Mouse (Mus musculus) brain, embryonic 14.5 days (tissue): ENCODE data around the gene Rasa3. TPM values are rescaled to one million over a fixed set of nuclear protein-coding genes. Genes with fewer than 3 reads are reported as not detected.

ENCODE experiments used
- DNase-seq: peaks from one replicate; pipeline ENCODE4 v3.0.0-alpha.2; 2011; ENCODE audit warnings: low read depth
- CTCF ChIP-seq: fragments of 200-500 bp; IDR thresholded peaks from 2 replicates; pipeline ENCODE4 v1.5.1; 2012; ENCODE audit warnings: inconsistent platforms, mild to moderate bottlenecking, moderate library complexity, borderline replicate concordance; ENCODE audit not compliant: insufficient read depth, insufficient read length; ENCODE audit errors: extremely low read depth
- POLR2A ChIP-seq: fragments of 200-500 bp; IDR thresholded peaks from 2 replicates; pipeline ENCODE4 v1.6.1; 2012; ENCODE audit warnings: mild to moderate bottlenecking, inconsistent platforms, borderline replicate concordance; ENCODE audit not compliant: poor library complexity, insufficient read depth, insufficient read length, severe bottlenecking; ENCODE audit errors: extremely low read depth
- polyA plus RNA-seq: library from polyadenylated mRNA; depleted of rRNA; stranded (reverse); fragments of >200 nt; gene quantifications from 2 replicates; pipeline ENCODE4 v1.2.3, GENCODE M21; 2012; rRNA removed

The Rasa3 gene
- 25.2 and 33.3 TPM in 2 replicates for polyA plus RNA-seq

DNA sequence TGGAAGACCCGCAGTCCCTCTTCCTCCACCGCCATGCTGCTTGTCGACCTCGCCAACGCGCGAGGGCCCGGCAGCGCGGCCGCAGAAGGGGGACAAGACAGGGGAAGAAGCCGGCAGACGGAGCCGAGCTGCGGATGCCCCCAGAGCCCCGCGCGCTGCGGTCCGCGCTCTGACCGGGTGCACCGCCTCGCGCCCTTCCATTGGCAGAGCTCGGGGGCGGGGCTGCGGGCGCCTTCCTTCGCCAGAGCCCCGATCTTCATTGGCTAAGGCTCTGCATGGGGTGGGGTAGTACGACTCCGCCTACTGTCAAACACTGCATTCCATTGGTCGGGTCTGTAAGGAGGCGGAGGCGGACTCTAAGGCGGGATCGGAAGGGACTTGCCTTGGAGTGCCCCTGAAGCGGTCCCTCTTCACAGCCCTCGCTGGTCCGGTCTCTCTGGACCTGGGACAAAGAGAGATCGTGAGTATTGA lies at the start of gene Rasa3:
Gene Rasa3, minus strand, starts transcription at position 191 of the 471 bp plus-strand sequence.
- DNase-seq = peak; percentile 99

GRCm38 (mm10) chr8:13725722-13726121 lies 48.3 kb upstream of the Rasa3 start:
- peak; percentile 62 for DNase-seq
- TF ChIP-seq POLR2A = no peak
- TF ChIP-seq CTCF = peak; percentile 49; the same call in 1 of the 2 replicates

More for the DNA sequence above, at the start of gene Rasa3:
- TF ChIP-seq CTCF (no peak), POLR2A (peak; percentile 94)

DNA sequence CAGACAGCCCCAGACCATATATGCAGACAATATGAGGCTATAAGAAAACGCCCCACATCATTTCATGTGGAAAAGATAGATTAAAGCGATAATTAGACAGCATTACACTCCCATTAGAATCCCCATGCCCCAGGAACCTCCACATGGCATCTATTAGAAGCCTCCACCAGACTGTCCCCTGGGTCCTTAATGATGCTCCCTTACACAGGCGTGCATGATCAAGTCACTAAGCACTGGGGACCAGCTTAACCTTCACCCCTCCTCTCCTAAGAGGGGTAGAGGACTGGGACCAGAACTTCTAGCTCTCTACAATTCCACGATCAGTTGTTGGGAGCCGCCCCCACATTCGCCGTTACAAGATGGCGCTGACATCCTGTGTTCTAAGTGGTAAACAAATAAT lies 41.6 kb upstream of the Rasa3 start:
- DNase-seq = no peak
- no peak for TF ChIP-seq CTCF
- TF ChIP-seq POLR2A = no peak

GRCm38 (mm10) chr8:13708514-13708913 lies 31.1 kb upstream of the Rasa3 start:
- DNase-seq = no peak
- no peak for TF ChIP-seq POLR2A
- no peak for TF ChIP-seq CTCF

GRCm38 (mm10) chr8:13706918-13707317 lies 29.5 kb upstream of the Rasa3 start:
- TF ChIP-seq POLR2A = no peak
- TF ChIP-seq CTCF = no peak
- no peak for DNase-seq

GRCm38 (mm10) chr8:13705668-13706067 lies 28.3 kb upstream of the Rasa3 start, which contains the start of gene Cfap97d2:
Gene Cfap97d2, plus strand, starts transcription at chr8:13705889.
- TF ChIP-seq CTCF (peak; percentile 2; the same call in 1 of the 2 replicates), POLR2A (peak; percentile 18; the same call in 1 of the 2 replicates)

DNA sequence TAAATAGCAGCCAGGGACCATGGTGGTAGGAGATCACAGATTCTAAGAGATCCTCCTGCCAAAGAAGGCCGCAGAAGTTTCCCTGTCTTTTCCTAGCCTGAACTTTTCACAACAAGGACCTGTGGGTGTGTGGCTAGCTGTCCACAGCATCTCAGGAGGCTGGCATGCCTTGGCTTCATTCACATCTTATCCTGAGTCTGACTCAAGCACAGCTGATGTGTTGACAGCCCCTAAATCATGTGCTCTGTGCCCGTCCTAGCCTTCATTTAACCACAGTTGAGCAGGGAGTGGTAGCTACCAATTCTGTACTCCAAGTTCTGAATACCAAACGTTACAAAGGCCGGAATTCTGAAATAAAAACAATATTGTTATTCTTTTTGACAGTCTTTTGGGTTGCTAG lies 26.9 kb upstream of the Rasa3 start:
- no peak for DNase-seq
- TF ChIP-seq POLR2A = no peak
- TF ChIP-seq CTCF = no peak

More at GRCm38 (mm10) chr8:13705668-13706067, 28.3 kb upstream of the Rasa3 start, which contains the start of gene Cfap97d2:
- peak; percentile 97 for DNase-seq

DNA sequence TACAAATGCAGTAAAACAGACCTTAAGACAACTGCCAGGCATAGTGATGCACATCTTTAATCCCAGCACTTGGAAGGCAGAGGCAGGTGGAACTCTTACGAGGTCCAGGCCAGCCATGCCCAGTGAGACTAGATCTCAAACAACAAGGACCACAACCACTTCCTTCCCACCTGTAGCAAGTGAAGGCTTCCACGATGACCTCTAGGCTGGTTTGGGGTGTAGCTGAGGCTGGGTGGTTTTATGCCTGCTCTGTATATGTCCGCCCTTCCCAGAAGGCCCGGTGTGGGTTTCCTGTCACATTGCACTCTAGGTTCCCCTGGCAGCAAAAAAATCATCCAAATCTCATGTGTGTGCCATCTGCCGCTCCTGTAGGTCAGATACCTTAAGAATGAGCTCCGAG lies 26.4 kb upstream of the Rasa3 start:
- TF ChIP-seq POLR2A (no peak), CTCF (no peak)
- no peak for DNase-seq

- TF ChIP-seq POLR2A (no peak), CTCF (no peak)
- no peak for DNase-seq
Measured at GRCm38 (mm10) chr8:13702755-13703154, 25.4 kb upstream of the Rasa3 start.

GRCm38 (mm10) chr8:13699323-13699949 lies 22.0 kb upstream of the Rasa3 start:
- no peak for DNase-seq
- no peak for TF ChIP-seq CTCF
- TF ChIP-seq POLR2A = no peak

- DNase-seq = no peak
Measured at GRCm38 (mm10) chr8:13698281-13698680, 20.9 kb upstream of the Rasa3 start.

DNA sequence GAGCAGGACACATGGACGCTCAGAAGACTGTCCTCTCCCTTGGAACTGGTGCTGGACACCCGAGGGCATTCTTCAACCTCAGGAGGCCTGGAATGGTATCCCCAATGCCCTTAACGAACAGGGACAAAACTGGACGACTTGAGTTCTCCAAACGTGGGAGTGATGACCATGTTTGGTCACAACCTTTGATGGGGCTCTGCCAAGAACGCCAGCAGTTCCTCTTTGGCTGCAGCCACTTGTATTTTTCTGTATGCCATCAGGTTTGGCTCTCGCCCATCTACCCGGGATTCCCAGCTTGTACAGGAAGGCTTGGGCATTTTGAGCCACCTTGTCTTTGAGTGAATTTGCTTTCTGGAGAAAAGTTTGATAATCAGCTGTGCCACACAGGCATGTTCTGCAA lies 20.3 kb upstream of the Rasa3 start:
- DNase-seq = no peak
- no peak for TF ChIP-seq CTCF
- no peak for TF ChIP-seq POLR2A

More at GRCm38 (mm10) chr8:13698281-13698680, 20.9 kb upstream of the Rasa3 start:
- TF ChIP-seq POLR2A (no peak), CTCF (no peak)
